Mouse (Mus musculus) C2C12 (cell line): Measurements from ENCODE around the gene Tcte1.

Experiments used
- CEBPB ChIP-seq: IDR thresholded peaks from one replicate; pipeline ENCODE4 v1.6.1; 2011; ENCODE audit warnings: low read depth, mild to moderate bottlenecking, control low read depth, moderate library complexity
- CTCF ChIP-seq: IDR thresholded peaks from one replicate; pipeline ENCODE4 v1.5.1; 2011; ENCODE audit not compliant: control insufficient read depth, insufficient read depth, insufficient read length
- FOSL1 ChIP-seq: IDR thresholded peaks from one replicate; pipeline ENCODE4 v1.8.0; 2011; ENCODE audit warnings: mild to moderate bottlenecking, low read length; ENCODE audit not compliant: poor library complexity, insufficient read depth, severe bottlenecking
- MAX ChIP-seq: IDR thresholded peaks from one replicate; pipeline ENCODE4 v1.6.1; 2011; ENCODE audit warnings: mild to moderate bottlenecking, control low read depth
- MYOD1 ChIP-seq: IDR thresholded peaks from one replicate; pipeline ENCODE4 v1.6.1; 2011; ENCODE audit warnings: low read depth; ENCODE audit not compliant: control insufficient read depth, insufficient read length
- MYOG ChIP-seq: IDR thresholded peaks from one replicate; pipeline ENCODE4 v1.6.1; 2011; ENCODE audit not compliant: control insufficient read depth, insufficient read length; ENCODE audit errors: extremely low read depth
- USF1 ChIP-seq: IDR thresholded peaks from one replicate; pipeline ENCODE4 v1.6.1; 2011; ENCODE audit warnings: low read depth, mild to moderate bottlenecking, control low read depth, moderate library complexity

DNA sequence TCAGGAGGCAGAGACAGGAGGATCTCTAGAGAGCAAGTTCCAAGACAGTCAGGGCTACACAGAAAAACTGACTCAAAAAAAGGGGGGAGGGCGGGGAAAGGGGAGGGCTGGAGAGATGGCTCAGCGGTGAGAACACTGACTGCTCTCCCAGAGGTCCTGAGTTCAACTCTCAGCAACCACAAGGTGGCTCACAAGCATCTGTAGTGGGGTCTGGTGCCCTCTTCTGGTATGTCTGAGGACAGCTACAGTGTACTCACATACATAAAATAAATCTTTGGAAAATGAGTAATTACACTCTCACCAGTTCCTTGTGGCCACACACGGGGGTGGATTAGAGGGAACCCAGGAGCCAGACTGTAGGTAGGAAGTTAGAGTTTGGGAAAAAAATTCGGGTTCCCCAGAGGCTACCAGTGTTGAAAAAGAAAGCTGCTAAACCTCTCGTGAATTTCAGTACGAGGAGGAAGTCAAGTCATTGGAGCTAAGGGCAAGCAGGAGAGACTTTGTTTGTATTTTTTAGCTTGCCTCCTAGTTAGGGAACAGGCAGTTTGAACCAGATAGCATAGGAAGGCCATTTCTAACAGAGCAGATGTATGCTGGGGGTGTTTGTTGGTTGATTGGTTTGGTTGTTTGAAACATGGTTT is 59.6 kb downstream of the Tcte1 start:
- no peak for TF ChIP-seq MYOG
- TF ChIP-seq CTCF: peak; percentile 29
- TF ChIP-seq USF1: no peak
- TF ChIP-seq FOSL1: no peak
- TF ChIP-seq CEBPB: no peak
- no peak for TF ChIP-seq MAX
- TF ChIP-seq MYOD1: no peak
